Mouse (Mus musculus): ENCODE data around the gene Tcf20.

The Tcf20 gene

DNA sequence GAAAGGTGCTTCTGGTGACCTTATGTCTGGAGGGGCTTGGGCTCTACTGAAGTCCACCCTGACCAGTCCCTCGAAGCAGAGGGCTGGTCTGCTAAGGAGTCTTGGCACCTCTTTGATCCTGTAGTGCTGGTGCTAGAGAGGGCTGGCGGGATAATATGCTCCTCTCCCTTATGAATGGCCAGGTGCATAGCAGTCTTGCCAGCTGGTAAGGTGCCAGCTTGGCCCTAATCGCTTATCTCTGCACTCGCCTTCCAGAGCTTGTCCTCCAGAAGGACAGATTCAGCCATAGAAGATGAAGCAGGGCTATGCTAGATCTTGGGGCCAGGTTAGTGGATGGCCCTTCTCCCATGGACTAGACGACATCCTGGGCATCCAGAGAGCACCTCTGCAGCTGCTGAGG is 64.1 kb downstream of the Tcf20 start:
- DNase-seq (ENCODE audit: low spot score) = peak; percentile 30

DNA sequence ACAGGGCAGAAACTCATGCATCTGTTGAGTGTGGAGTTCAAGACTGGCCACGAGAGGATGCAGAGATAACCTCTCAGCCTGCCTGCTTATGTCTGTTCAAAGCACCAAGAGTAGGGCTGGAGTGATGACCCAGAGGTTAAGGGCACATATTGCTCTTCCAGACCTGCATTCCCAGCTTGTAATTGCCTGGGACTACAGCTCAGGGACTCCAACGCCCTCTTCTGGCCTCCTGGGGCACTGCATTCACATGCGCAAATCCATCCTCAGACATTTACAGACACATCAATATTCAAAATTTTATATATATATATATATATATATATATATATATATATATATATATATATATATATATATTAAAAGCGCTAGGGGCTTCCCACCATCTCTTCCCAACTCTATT is 64.9 kb downstream of the Tcf20 start:
- DNase-seq (ENCODE audit: low spot score) = no peak

DNA sequence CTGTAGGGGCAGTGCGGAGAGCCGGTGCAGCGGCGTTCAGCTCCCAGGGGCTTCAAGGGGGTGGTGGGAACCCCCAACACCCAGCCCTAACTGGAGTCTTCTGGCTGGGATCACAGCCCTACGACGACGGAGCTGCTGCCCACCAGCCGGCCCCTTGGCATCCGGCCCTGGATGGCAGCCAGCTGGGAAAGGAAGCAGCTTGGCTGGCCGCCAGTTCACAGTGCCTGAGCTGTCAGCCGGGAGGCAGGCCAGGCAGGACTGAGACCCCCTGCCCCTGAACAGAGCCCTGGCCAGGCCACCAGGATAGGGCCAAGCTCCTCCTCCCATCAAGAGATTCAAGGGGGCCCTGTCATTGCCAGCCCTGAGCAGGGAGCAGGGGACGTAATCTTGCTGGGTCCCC is 65.6 kb downstream of the Tcf20 start:
- peak; percentile 74 for DNase-seq (ENCODE audit: low spot score)

DNA sequence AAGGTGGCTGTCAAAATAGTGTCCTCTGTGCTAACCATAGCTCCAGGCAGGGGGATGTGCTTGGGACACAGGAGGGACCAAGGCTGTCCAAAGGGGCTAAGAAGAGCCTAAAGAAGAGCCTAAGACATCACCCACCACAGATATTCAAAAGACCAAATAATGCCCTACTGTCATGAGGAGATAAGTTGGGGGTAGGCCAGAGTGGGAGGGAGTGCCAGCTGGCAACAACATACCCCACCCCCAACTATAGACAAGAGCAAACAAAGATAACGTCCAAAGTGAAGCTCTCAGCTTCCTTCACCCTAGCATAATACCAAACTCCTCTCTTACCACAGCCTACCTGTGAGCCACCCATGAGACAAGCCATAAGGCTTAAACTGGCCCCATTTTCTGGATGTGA is 66.1 kb downstream of the Tcf20 start:
- no peak for DNase-seq (ENCODE audit: low spot score)

DNA sequence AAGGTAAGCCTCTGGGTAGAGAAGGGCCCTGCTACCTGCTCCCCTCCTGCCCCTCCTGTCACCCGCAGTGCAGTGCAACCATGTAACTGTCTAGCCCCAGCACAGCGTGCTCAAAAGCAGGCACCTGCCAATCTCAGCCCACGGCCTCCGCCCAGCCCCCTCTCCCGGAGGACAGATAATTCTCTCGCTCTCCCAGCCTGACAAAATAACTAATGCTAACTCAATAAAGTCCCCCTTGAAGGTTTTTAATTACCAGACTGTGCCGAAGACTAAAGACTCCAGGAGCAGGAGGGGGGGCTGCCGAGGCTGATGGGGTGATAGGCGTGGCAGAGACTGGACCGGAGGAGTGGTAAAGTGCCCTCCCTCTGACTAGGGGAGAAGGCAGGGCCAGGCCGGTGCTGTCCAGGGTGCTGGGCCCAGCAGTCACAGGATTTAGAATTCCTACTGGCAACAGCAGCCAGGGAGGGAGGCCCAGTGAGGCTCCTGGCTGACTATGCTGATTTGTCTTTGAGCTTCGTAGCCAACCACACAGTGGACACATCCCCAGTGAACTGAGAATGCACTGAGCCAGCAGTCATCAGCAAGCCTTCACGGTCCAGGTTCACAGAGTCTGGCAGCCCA is 66.7 kb downstream of the Tcf20 start:
- DNase-seq (ENCODE audit: low spot score) = peak; percentile 72

DNA sequence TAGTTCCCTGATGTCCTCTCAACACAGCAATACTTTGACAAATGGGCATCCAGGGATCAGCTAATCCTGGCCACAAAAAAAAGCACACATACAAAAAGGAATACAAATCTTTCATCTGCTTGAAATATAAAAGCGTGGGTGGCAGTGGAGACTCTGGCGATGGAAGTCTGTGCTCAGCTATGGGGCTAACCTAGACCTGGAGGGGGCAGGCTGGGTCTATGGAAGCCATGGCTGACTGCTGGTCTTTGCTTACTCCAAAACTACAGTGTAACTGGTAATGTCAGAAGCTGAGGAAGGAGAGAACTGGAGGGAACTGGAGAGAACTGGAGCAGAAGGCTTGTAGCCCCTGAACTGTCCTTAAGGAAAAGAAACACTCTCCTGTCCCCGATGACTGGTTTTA is 69.7 kb downstream of the Tcf20 start:
- DNase-seq (ENCODE audit: low spot score) = no peak

DNA sequence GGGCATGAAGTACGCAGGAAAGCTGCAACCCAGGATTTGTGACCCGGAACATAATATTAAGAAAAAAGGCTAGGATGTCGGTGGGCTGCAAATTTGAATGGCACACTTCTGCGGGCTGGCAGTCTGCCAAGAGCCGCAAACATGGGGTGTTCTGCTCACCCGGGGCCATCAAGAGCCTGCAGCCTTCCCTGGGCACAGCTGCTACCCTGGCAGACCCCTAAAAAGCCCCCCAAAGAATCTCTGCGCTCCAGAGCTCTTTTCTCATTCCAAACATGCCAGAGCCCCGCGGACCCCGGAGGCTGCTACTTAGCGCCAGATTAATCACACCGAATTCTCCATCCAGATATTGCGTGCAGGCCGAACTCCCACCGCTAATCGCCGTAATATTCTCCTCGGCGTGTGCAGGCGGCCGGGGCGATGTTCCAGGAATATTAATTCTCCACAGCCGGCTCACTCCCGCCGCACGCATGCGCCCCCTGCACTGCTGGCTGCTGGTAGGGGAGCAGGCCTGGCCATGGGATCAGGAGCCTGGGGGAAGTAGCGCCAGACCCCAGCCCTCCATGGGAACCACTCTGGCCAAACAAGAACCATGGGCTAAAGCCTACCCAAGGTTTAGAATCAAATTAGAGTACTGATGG is 70.3 kb downstream of the Tcf20 start:
- no peak for DNase-seq (ENCODE audit: low spot score)

DNA sequence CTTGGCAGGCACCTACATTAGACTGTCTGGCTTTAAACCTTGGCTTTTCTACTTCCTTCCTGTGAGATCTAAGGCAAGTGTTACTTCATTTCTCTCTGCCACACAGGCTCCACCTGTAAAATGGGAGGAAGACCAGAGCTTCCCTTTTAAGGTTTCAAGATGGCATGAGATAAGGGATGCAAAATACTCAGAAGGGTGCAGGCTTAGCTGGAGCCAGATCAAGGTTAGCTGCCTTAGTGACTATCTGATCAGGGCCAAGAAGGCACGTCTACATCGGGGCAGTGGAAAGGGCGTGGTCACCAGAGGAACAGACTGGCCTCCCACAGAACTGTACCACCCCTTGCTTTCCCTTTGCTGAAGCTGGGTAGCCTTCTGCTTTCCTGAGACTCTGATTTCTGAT is 73.2 kb downstream of the Tcf20 start:
- no peak for DNase-seq (ENCODE audit: low spot score)

DNA sequence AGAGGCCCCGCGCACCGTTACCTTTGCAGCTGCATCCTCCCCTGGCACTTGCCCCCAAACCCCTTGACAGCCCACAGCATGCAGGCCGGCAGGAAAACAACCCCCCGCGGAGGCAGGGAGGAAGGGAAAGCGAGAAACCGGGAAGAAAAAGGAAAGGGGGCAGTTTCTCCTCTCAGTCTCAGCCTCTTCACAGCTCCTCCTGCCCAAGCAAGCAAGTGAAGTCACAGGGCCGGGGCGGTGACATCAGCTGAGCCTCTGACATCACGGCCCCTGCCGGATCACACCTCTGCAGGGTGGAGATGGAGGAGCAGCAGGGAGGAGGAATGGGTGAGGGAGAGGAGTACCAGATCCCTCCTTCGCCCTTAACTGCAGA is 75.7 kb downstream of the Tcf20 start:
- DNase-seq (ENCODE audit: low spot score) = no peak

DNA sequence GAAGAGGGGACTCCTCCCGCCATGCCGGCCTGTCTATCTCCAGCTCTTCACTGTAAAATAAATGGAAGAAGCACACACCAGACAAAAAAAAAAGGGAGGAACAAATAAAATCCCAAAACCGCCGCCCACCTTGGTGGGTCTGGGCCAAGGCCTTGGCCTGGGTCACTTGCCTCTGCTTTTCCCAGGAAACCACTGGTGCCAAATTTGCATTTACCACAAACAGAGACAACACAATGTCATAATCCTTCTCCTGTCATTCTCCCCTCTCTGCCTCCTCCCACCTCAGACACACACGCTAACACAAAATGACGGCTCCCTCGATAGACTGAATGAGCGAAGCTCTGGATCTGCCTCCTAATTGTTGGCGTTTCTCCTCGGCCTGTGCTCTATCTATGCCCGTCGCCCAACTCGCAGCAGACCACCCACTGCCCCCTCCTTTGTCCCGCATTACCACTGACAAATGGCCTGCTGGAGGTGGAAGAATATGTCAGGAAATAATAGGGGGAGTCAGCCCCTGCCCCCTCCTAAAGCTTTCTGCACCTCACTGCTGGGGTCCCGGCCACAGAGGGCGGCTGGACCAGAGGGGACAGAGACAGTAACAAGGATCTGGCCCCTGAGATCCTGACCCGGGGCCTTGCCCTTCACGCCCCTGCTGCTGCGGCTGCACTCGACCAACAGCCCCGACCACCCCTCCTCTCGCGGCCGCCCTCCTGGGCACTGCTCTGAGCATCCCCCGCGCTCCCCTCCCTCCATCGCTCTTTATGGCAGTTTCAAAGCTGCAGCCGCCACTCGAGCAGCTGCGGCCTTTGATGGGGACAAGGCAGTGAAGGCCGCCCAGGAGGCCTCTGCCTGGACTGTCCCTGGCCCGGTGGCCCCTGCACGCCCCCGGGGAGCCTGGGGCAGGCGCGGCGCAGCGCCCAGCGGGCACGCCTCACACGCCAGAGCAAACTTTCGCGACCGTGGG is 76.4 kb downstream of the Tcf20 start:
- no peak for DNase-seq (ENCODE audit: low spot score)

DNA sequence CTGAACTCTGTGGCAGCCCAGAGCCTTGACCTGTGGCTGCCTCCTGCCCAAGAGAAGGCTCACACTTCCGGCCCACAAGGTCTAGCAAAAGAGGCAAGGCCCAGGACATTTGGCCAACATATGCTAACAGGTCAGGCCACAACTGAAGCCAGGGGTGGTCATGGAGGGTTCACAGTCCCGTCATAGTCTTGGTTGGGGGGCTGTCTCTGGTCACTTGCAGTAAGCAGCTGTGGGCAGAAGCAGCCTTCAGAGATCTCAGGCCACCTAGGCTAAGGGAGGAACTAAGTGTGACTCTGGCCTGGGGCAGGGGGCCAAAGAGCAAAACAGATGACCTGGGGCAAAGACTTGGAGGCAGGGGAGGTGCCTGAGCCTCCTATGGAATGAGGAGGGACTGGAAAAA is 77.1 kb downstream of the Tcf20 start:
- DNase-seq (ENCODE audit: low spot score) = no peak

DNA sequence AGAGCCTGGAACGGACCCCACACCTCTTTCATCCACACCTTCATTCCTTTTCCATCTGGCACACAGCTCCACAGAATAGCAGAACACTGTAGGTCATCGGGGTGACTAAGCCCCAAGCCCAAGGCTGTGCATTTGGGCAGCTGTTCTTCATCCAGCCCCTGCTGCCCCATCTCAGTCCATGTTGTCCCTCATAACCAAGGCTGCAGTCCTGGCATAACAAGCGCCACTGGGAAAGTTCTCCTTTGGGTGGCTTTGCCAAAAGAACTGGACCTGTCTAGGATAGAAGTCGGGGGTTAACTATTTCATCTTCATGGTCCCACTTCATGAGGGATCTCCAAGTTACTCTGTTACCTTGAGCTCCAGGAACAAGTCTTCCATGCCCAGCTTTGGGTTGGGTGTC is 77.9 kb downstream of the Tcf20 start:
- no peak for DNase-seq (ENCODE audit: low spot score)

DNA sequence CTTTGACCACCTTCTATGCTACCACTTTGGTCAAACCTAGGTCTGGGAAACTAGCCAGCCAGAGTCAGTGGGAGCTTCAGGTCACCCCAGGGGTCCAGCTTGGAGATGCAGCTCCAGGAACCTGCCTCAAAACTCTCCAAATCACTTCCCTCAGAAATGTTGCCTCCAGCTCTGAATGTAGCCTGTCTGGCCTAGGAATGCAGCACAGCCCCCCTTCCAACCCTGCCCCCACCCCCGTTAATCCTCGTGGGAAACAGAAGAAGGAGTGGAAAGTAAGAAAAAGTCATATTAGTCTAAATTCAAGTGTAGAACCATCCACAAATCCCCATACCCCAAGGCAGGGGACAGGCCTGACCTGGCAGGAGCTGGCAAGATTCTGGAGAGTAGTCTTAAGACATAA is 79.2 kb downstream of the Tcf20 start:
- DNase-seq (ENCODE audit: low spot score) = no peak

DNA sequence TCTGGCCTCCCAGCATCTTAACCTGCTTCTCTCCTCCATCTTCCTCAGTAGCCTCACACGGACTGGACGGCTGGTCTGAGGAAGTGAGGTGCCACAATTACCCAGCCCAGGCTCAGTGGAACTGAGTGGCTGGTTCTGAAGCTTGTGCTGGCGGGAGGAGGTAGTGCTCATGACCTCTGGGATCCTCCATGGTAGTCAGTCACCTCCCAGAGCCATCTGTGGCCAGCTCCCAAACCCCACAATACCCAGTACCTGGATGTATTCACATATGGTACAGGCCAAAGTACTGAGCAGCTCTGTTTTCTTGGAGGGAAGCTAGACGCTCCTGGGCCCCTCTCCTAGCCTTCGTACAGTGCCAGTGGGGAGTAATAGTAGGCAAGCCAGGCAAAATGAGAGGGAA is 80.4 kb downstream of the Tcf20 start:
- DNase-seq (ENCODE audit: low spot score) = no peak

DNA sequence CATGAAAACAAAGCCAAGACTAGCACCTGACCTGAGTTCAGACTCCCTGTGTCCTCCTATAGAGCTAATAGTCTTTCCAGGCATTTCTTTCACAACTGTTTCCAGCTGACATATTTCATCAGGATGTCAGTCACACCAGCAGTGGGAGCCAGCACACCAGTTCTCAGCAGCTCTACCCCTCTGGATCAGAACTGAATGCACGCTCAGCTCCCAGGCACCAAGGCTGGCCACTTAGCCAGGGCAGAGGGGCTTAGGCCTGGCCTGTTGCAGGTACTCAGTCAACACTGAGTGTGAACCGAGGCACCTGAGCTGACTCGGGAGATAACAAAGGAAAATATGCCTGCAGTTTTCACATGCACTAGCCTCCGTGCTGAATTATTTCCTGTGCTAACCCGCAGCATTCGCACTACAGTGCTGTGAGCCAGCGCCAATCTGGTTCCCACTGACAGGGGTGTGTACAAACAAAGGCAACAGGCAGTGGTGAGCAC is 81.1 kb downstream of the Tcf20 start:
- no peak for DNase-seq (ENCODE audit: low spot score)

DNA sequence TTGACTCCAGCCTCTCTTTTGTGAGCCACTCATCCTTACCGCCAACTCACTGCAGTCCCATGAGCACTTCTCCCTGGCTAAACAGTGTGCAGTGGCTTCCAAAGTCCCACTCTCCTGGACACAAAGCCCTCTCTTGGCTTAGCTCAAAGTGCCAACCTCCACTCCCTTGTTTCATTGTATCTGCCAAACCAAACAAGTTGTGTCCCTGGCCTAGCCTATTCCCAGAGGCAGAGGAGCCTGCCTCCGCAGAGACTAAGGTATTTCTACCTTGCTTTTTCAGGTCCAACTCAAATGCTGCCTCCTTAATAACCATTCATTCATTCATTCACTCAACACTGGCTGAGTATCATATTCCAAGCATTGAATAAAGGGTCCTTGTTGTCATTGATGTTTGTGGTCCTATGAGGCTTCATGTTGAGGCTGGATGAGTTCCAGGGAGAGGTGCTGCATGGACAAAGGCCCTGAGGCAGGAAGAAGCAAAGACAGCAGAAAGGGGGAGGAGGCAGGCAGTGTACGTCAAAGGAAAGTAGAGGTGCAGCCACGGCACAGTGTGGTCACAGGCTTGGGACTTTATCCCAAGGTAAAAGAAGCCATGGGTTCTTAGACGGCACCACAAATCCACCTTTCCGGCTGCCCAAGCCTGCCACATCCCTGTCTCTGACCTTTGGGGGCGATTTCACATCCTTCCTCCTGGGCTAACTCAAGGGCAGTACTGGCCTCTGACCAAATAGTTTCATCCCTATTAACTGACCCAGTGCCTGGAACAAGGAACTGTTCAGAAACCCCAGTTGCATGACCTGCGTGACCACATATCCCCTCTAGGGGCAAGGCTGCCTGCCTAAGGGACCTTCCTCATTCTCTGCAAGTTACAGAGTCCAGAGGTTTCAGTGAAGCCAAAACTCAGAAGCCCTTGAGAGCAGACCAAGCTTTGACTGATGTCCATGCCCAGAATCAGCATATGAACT is 82.0 kb downstream of the Tcf20 start:
- DNase-seq (ENCODE audit: low spot score) = no peak

DNA sequence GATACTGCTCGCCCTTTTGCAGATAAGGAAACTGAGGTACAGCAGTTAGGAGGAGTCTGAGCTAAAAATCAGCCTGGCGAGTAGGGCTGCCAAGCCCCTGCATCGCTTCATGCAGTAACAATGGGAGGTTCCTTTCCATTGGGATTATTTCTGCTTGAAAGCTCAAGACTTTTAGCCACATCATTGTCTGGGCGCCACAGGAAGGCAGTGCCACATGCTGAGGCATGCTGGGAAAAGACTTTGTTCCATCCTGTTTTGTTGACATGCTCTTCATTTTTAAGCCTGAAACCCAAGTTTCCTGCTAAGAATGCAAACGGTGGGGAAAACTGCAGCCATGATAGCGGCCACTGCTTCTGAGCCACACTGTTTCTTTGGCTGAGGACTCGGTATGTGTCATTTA is 83.1 kb downstream of the Tcf20 start:
- DNase-seq (ENCODE audit: low spot score) = no peak

DNA sequence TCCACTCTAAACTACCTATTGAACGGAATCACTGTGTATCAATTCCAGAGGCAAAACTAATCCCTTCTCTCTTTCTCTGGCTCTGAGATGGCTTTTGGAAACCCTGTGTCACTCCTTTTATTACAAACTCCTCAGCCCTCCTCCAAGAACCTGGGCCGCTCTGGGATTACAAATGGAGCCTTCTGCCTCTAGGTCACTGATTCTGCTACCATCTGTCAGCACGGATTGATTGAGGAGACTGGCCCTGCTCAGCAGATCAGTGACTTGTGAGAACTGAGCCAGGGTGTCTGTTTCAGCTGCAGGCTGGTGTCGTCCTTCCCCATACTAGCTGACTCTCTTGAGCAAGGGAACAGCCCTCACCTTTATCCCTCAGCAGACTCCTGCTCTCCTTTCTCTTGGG is 85.2 kb downstream of the Tcf20 start:
- DNase-seq (ENCODE audit: low spot score) = no peak

DNA sequence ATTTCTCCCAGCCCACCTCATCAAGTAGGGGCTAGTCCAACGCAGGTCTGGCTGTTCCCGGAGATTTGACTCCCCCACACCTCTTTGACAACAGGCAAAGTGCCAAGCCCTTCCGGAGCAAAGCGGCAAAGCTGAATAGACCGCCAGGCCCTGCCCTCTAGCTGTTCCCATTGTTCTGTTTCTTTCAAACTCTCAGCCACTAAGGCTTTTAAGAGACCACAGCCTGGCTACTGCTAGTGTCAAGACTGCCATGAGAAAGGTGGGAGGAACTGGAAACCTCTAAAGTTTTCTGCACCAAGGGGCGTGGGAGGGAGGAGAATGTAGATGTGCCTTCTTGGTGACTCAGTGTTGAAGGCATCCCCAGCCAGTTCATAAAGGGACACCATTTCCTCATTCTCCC is 86.4 kb downstream of the Tcf20 start:
- DNase-seq (ENCODE audit: low spot score) = peak; percentile 35

DNA sequence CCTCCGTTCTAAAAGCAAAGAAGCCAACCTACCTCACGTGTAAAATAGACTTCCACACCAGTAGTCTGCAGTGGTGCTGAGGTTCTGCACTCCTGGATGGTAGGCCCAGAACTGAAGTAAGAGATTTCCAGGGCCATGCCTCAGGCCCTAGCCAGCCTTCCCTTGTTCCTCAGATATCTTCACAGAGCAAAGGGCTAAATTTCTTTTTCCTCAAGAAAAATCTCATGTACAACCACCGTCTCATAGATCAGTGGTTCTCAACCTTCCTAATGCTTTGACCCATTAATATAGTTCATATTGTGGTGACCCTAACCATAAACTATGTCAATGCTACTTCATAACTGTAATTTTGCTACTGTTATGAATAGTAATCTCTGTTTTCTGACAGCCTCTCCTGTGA is 87.3 kb downstream of the Tcf20 start:
- no peak for DNase-seq (ENCODE audit: low spot score)

DNA sequence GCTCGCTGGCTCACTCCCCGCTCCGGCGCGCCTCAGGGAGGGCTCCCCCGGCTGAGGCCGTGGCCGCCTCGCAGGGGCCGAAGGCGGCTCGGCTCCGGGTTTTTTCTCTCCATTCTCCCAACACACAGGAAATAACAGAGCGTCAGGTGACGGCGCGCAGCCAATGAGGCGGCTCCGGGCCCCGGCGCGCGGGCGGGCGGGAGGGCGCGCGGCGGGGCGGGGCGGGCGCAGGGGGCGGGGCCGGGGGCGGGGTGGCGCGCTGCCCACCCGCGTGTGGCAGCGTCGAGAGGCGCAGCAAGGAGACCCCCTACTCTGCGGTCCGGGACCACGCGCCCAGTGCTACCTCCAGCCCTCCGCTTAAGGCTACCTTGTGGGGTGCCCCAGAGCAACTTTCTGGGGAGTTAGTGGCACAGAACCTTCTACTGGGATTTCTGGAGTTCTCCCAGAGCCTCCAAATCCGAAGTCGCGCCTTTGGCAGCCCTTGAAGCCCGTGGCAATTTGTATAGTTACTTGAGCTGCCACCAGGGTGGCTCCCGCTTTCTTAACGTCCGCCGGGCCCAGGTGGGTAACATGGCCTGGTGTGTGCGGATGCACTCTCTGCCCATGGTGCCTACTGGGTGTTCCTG is 87.9 kb downstream of the Tcf20 start:
- DNase-seq (ENCODE audit: low spot score) = peak; percentile 84
